Mouse (Mus musculus): Measurements from ENCODE around the gene Ap3b2. TPM values are rescaled to one million over a fixed set of nuclear protein-coding genes. Genes with fewer than 3 reads are reported as not detected.
A peak's percentile ranks its signal among the peaks of the same experiment; 100 is the strongest.

Ap3b2 gene
- total and polyA plus RNA-seq, 3 experiments = not detected

DNA sequence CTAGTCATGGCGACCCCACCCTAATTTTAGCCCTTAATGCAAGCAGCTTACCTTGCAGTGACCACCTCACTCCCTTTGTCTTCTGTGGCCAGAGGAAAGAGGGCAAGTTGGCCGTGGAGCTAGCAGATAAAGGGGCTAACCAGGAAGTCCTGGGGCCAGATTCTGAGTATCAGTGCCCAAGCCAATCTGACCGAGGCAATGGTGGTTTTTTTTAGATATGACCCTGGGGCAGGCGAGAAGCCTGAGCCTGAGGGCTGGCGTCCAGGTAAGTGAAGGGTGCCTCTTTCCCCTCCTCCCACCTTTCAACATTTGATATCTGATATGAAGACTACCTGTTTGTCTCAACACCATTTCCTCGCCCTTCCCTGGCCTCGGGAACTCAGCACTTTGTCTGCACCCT, 4.5 kb upstream of the Ap3b2 start, which contains the start of gene BC048679:
Gene BC048679 (minus strand): TSS at position 101 of the 400 bp plus-strand sequence.
- no peak for DNase-seq (ENCODE audit: extremely low read depth)
- no peaks in the 10 kb centered on the region for H3K36me3 ChIP-seq (replicated peaks in 1 of 2; ENCODE audit: control insufficient read depth in 1 of 2, insufficient read depth in 1 of 2, low read length in 1 of 2)
- H3K9ac ChIP-seq (ENCODE audit: insufficient read depth, low read depth) = no peak within 1 kb of the TSS
- no peaks in the 10 kb centered on the region for H3K4me1 ChIP-seq (ENCODE audit: control insufficient read depth in 1 of 2, insufficient read depth in 2 of 2)
- no peak within 1 kb of the TSS for H3K4me2 ChIP-seq (ENCODE audit: insufficient read depth, low read depth, poor library complexity, severe bottlenecking)
- H3K79me2 ChIP-seq (replicated peaks; ENCODE audit: control insufficient read depth, extremely low read depth, insufficient read depth, poor library complexity, severe bottlenecking) = no peaks in the 10 kb centered on the region
- H3K27ac ChIP-seq (ENCODE audit: insufficient read depth, low read depth) = no peak within 1 kb of the TSS
- TF ChIP-seq ZNF384 (IDR thresholded peaks at IDR 0.05; ENCODE audit: low read depth, low read length) (no peak), GABPA (IDR thresholded peaks at IDR 0.05; ENCODE audit: insufficient replicate concordance, low read depth, low read length) (no peak), TBP (conservative IDR thresholded peaks at IDR 0.05; ENCODE audit: low read depth, low read length) (no peak), RCOR1 (conservative IDR thresholded peaks at IDR 0.05; ENCODE audit: low read depth, low read length) (no peak), JUN (IDR thresholded peaks at IDR 0.05; ENCODE audit: insufficient read depth, low read depth, low read length) (no peak), MAFK (IDR thresholded peaks at IDR 0.05; ENCODE audit: insufficient replicate concordance, low read length) (no peak), MXI1 (IDR thresholded peaks at IDR 0.05; ENCODE audit: low read depth, low read length) (no peak)
- peaks cover 46% of the 10 kb centered on the region for H3K27me3 ChIP-seq (replicated peaks)
- H3K4me3 ChIP-seq (replicated peaks in 1 of 3; ENCODE audit: low read depth in 2 of 3, low read length in 2 of 3, poor library complexity in 1 of 3) = no peak within 1 kb of the TSS
- no peaks in the 10 kb centered on the region for H3K9me3 ChIP-seq (replicated peaks; ENCODE audit: low read length)
- in situ Hi-C loops (cut with MboI; ENCODE audit: low pct_ligation_motif_present, low pct_unique_long_range_greater_than_20kb, low sequenced_read_pairs) (no loop called here), dilution Hi-C loops (cut with MboI; ENCODE audit: extremely low pct_ligation_motif_present, extremely low pct_unique_long_range_greater_than_20kb, low sequenced_read_pairs) (no loop called here)

DNA sequence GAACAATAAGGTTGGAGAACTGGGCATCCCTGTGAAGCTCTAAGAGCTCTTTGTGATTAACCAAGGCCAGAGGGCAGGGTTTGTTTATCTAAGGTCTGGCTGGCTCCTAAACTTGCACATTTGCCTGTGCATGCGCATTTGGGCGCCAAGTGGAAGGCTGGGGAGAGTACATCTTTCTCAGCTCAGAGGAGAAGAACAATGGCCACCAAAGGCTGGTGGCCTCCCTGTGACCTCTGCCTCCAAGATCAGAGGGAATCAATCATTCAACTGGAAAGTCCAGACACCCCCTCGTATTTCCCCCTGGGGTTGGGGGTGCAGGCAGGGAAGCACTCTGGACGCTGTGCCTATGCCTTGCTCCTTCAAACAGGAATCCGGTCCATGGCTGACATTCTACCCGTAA, 3.4 kb upstream of the Ap3b2 start:
- dilution Hi-C loops (cut with MboI; ENCODE audit: extremely low pct_ligation_motif_present, extremely low pct_unique_long_range_greater_than_20kb, low sequenced_read_pairs) (no loop called here), in situ Hi-C loops (cut with MboI; ENCODE audit: low pct_ligation_motif_present, low pct_unique_long_range_greater_than_20kb, low sequenced_read_pairs) (no loop called here)
- Histone ChIP-seq H3K27ac (ENCODE audit: insufficient read depth, low read depth) (no peak overlapping the region), H3K9me3 (replicated peaks; ENCODE audit: low read length) (no peaks in the 10 kb centered on the region), H3K4me1 (ENCODE audit: control insufficient read depth in 1 of 2, insufficient read depth in 2 of 2) (no peaks in the 10 kb centered on the region), H3K36me3 (replicated peaks in 1 of 2; ENCODE audit: control insufficient read depth in 1 of 2, insufficient read depth in 1 of 2, low read length in 1 of 2) (no peaks in the 10 kb centered on the region), H3K4me3 (replicated peaks in 1 of 3; ENCODE audit: low read depth in 2 of 3, low read length in 2 of 3, poor library complexity in 1 of 3) (no peak overlapping the region), H3K4me2 (ENCODE audit: insufficient read depth, low read depth, poor library complexity, severe bottlenecking) (no peak overlapping the region), H3K27me3 (replicated peaks) (peaks cover 48% of the 10 kb centered on the region), H3K9ac (ENCODE audit: insufficient read depth, low read depth) (no peak overlapping the region), H3K79me2 (replicated peaks; ENCODE audit: control insufficient read depth, extremely low read depth, insufficient read depth, poor library complexity, severe bottlenecking) (no peaks in the 10 kb centered on the region)
- DNase-seq (ENCODE audit: extremely low read depth) = no peak
- TF ChIP-seq NRF1 (IDR thresholded peaks at IDR 0.05; ENCODE audit: low read depth, low read length) = peak; percentile 50; the same call in 1 of the 2 replicates
- no peak for TF ChIP-seq MEF2A (IDR thresholded peaks at IDR 0.05; ENCODE audit: borderline replicate concordance, low read depth, low read length)

GRCm38 (mm10) chr7:81492628-81493027, 1.1 kb downstream of the Ap3b2 start:
- Histone ChIP-seq H3K4me3 (replicated peaks in 1 of 3; ENCODE audit: low read depth in 2 of 3, low read length in 2 of 3, poor library complexity in 1 of 3) (no peak overlapping the region), H3K4me1 (ENCODE audit: control insufficient read depth in 1 of 2, insufficient read depth in 2 of 2) (no peaks in the 10 kb centered on the region), H3K79me2 (replicated peaks; ENCODE audit: control insufficient read depth, extremely low read depth, insufficient read depth, poor library complexity, severe bottlenecking) (no peaks in the 10 kb centered on the region), H3K27ac (ENCODE audit: insufficient read depth, low read depth) (no peak overlapping the region), H3K9me3 (replicated peaks; ENCODE audit: low read length) (no peaks in the 10 kb centered on the region), H3K36me3 (replicated peaks in 1 of 2; ENCODE audit: control insufficient read depth in 1 of 2, insufficient read depth in 1 of 2, low read length in 1 of 2) (no peaks in the 10 kb centered on the region), H3K27me3 (replicated peaks) (peaks cover 54% of the 10 kb centered on the region), H3K4me2 (ENCODE audit: insufficient read depth, low read depth, poor library complexity, severe bottlenecking) (no peak overlapping the region), H3K9ac (ENCODE audit: insufficient read depth, low read depth) (no peak overlapping the region)
- dilution Hi-C loops (cut with MboI; ENCODE audit: extremely low pct_ligation_motif_present, extremely low pct_unique_long_range_greater_than_20kb, low sequenced_read_pairs) = no loop called here
- TF ChIP-seq UBTF (IDR thresholded peaks at IDR 0.05; ENCODE audit: low read depth, low read length) = no peak
- no peak for TF ChIP-seq ETS1 (conservative IDR thresholded peaks at IDR 0.05; ENCODE audit: low read depth, low read length)
- no peak for TF ChIP-seq POLR2AphosphoS2 (IDR thresholded peaks at IDR 0.05; ENCODE audit: low read depth, low read length)
- TF ChIP-seq MXI1 (IDR thresholded peaks at IDR 0.05; ENCODE audit: low read depth, low read length) = no peak
- no peak for TF ChIP-seq MEF2A (IDR thresholded peaks at IDR 0.05; ENCODE audit: borderline replicate concordance, low read depth, low read length)
- no peak for TF ChIP-seq ZNF384 (IDR thresholded peaks at IDR 0.05; ENCODE audit: low read depth, low read length)
- no peak for TF ChIP-seq BHLHE40 (IDR thresholded peaks at IDR 0.05; ENCODE audit: low read depth, low read length)
- no peak for TF ChIP-seq IRF4 (IDR thresholded peaks at IDR 0.05; ENCODE audit: low read depth, low read length)
- TF ChIP-seq SMC3 (IDR thresholded peaks at IDR 0.05; ENCODE audit: low read depth, low read length) = no peak
- TF ChIP-seq HCFC1 (IDR thresholded peaks at IDR 0.05; ENCODE audit: low read depth, low read length) = no peak
- TF ChIP-seq GABPA (IDR thresholded peaks at IDR 0.05; ENCODE audit: insufficient replicate concordance, low read depth, low read length) = no peak
- TF ChIP-seq MAX (IDR thresholded peaks at IDR 0.05; ENCODE audit: low read length) = no peak
- no peak for TF ChIP-seq ELF1 (IDR thresholded peaks at IDR 0.05; ENCODE audit: low read depth, low read length)
- TF ChIP-seq JUN (IDR thresholded peaks at IDR 0.05; ENCODE audit: insufficient read depth, low read depth, low read length) = no peak
- TF ChIP-seq ZMIZ1 (IDR thresholded peaks at IDR 0.05; ENCODE audit: low read depth, low read length) = no peak
- TF ChIP-seq ZC3H11A (IDR thresholded peaks at IDR 0.05; ENCODE audit: low read depth, low read length) = no peak
- in situ Hi-C loops (cut with MboI; ENCODE audit: low pct_ligation_motif_present, low pct_unique_long_range_greater_than_20kb, low sequenced_read_pairs) = no loop called here
- no peak for DNase-seq (ENCODE audit: extremely low read depth)

All from CH12.LX (cell line).